Mouse (Mus musculus): Measurements from ENCODE around the gene Golga3.
A peak's percentile ranks its signal among the peaks of the same experiment; 100 is the strongest.

The Golga3 gene

GRCm38 (mm10) chr5:110176362-110177020 lies at the start of gene Golga3:
TSS of gene Golga3 (plus strand) at chr5:110176701.
- DNase-seq: peak; percentile 95

GRCm38 (mm10) chr5:110135293-110136086 lies 41.0 kb upstream of the Golga3 start, which contains the start of gene Chfr:
TSS of gene Chfr (plus strand) at chr5:110135842.
- DNase-seq: peak; percentile 99

GRCm38 (mm10) chr5:110136087-110136464 lies 40.4 kb upstream of the Golga3 start:
- no peak for DNase-seq

GRCm38 (mm10) chr5:110137816-110138215 lies 38.7 kb upstream of the Golga3 start:
- DNase-seq: peak; percentile 5 to 38

GRCm38 (mm10) chr5:110139325-110139724 lies 37.2 kb upstream of the Golga3 start:
- no peak for DNase-seq

GRCm38 (mm10) chr5:110140424-110140823 lies 36.1 kb upstream of the Golga3 start:
- DNase-seq: no peak

GRCm38 (mm10) chr5:110142309-110142708 lies 34.2 kb upstream of the Golga3 start:
- no peak for DNase-seq

GRCm38 (mm10) chr5:110143007-110143406 lies 33.5 kb upstream of the Golga3 start:
- DNase-seq: peak; percentile 25 to 33

GRCm38 (mm10) chr5:110169374-110169773 lies 7.1 kb upstream of the Golga3 start:
- no peak for DNase-seq

GRCm38 (mm10) chr5:110177021-110177420 lies 520 bp downstream of the Golga3 start:
- DNase-seq: no peak

- DNase-seq: no peak
Measured at GRCm38 (mm10) chr5:110178628-110179027, 2.1 kb downstream of the Golga3 start.

GRCm38 (mm10) chr5:110181716-110182115 lies 5.2 kb downstream of the Golga3 start:
- no peak for DNase-seq

- DNase-seq: peak; percentile 19 to 21
Measured at GRCm38 (mm10) chr5:110203164-110203895, 26.8 kb downstream of the Golga3 start.

GRCm38 (mm10) chr5:110204777-110205176 lies 28.3 kb downstream of the Golga3 start:
- DNase-seq: peak; percentile 24 to 31

- no peak for DNase-seq
Measured at GRCm38 (mm10) chr5:110211312-110211711, 34.8 kb downstream of the Golga3 start.

- no peak for DNase-seq
Measured at GRCm38 (mm10) chr5:110216780-110217179, 40.3 kb downstream of the Golga3 start.

GRCm38 (mm10) chr5:110220331-110220730 lies 43.8 kb downstream of the Golga3 start:
- DNase-seq: no peak

GRCm38 (mm10) chr5:110222757-110223156 lies 46.3 kb downstream of the Golga3 start:
- DNase-seq: no peak

- DNase-seq: no peak
Measured at GRCm38 (mm10) chr5:110225056-110225455, 48.6 kb downstream of the Golga3 start.

- no peak for DNase-seq
Measured at GRCm38 (mm10) chr5:110227336-110227883, 50.9 kb downstream of the Golga3 start.

- DNase-seq: no peak
Measured at GRCm38 (mm10) chr5:110230401-110230779, 53.9 kb downstream of the Golga3 start.

- peak; percentile 96 for DNase-seq
Measured at GRCm38 (mm10) chr5:110230780-110231461, 54.4 kb downstream of the Golga3 start, which contains the start of gene Ankle2. TSS of gene Ankle2 (plus strand) at chr5:110231004.
